Mouse (Mus musculus): ENCODE results near the gene Fam117a. TPM values are rescaled to one million over a fixed set of nuclear protein-coding genes. Genes with fewer than 3 reads are reported as not detected.
A peak's percentile ranks its signal among the peaks of the same experiment; 100 is the strongest.

Fam117a gene
- polyA plus RNA-seq, 1 experiment from 2014 or later: 3.0 TPM

DNA sequence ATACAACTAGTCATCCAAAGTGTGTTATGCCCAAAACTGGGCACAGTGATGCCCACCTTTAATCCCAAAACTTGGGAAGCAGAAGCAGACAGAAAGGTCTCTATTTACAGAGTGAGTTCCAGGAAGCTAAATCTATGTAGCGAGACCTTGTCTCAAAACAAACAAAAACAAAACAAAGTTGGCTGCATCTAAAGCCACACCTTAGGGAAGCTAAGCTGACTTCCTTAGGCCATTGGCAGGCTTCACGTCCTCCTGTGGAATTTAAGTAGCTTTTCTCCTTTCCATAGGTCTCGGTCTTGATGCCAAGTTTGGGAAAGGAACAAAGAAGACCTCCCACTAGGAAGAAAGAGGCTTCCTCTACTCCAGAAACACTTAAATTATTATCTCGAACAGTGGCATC is 54.4 kb downstream of the Fam117a start:
- Histone ChIP-seq H3K4me1 (ENCODE audit: control insufficient read depth, insufficient read depth, low read depth, low read length) (peaks cover 4% of the 10 kb centered on the region), H3K4me3 (ENCODE audit: low read length) (no peak overlapping the region), H3K36me3 (ENCODE audit: control insufficient read depth, insufficient read depth, low read length) (peaks cover 25% of the 10 kb centered on the region), H3K9ac (ENCODE audit: low read depth, low read length) (no peak overlapping the region), H3K9me3 (ENCODE audit: control insufficient read depth, low read length) (no peaks in the 10 kb centered on the region), H3K27me3 (replicated peaks; ENCODE audit: control insufficient read depth, insufficient read depth, low read length) (no peaks in the 10 kb centered on the region), H3K27ac (ENCODE audit: low read depth, low read length) (no peak overlapping the region), H3K4me2 (ENCODE audit: low read length) (no peak overlapping the region)
- no peak for ATAC-seq
- 68% methylated on average over 4 of the region's 4 CpGs for WGBS

DNA sequence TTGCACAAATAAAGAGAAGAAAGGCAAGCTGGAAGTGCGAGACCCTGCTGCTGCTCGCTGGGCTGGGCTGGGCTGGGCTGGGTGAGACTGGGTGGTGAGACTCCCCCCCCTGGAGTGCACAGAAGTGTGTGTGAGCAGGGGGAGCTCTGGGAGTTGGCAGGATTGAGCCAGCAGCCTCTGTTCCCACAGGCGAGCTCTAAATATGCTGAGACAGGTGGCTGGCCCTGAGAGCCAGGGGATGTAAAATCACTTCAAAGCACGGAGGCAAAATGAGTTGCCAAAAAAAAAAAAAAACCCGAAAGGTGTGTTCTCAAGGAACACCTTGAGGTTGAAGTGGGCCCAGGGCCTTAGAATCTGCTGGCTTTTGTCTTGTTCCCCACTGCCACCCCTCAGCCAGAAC is 54.9 kb downstream of the Fam117a start:
- H3K4me2 ChIP-seq (ENCODE audit: low read length): no peak overlapping the region
- H3K4me3 ChIP-seq (ENCODE audit: low read length): no peak overlapping the region
- peak overlapping the region; percentile 2; the same call in 1 of the 2 replicates for H3K27ac ChIP-seq (ENCODE audit: low read depth, low read length)
- no peaks in the 10 kb centered on the region for H3K27me3 ChIP-seq (replicated peaks; ENCODE audit: control insufficient read depth, insufficient read depth, low read length)
- WGBS: 54% methylated on average over 5 of the region's 5 CpGs
- H3K4me1 ChIP-seq (ENCODE audit: control insufficient read depth, insufficient read depth, low read depth, low read length): peaks cover 4% of the 10 kb centered on the region
- H3K9me3 ChIP-seq (ENCODE audit: control insufficient read depth, low read length): no peaks in the 10 kb centered on the region
- H3K36me3 ChIP-seq (ENCODE audit: control insufficient read depth, insufficient read depth, low read length): peaks cover 25% of the 10 kb centered on the region
- no peak overlapping the region for H3K9ac ChIP-seq (ENCODE audit: low read depth, low read length)
- ATAC-seq: 0 out of 2 replicates have a peak, but pooled peaks have one; percentile 25

- peak; percentile 90 for ATAC-seq
- Histone ChIP-seq H3K36me3 (ENCODE audit: control insufficient read depth, insufficient read depth, low read length) (peaks cover 21% of the 10 kb centered on the region), H3K9ac (ENCODE audit: low read depth, low read length) (no peak overlapping the region), H3K4me2 (ENCODE audit: low read length) (no peak overlapping the region), H3K9me3 (ENCODE audit: control insufficient read depth, low read length) (no peaks in the 10 kb centered on the region), H3K27ac (ENCODE audit: low read depth, low read length) (peak overlapping the region; percentile 2; the same call in 1 of the 2 replicates), H3K4me1 (ENCODE audit: control insufficient read depth, insufficient read depth, low read depth, low read length) (peaks cover 4% of the 10 kb centered on the region), H3K4me3 (ENCODE audit: low read length) (no peak overlapping the region), H3K27me3 (replicated peaks; ENCODE audit: control insufficient read depth, insufficient read depth, low read length) (no peaks in the 10 kb centered on the region)
- WGBS: 46% methylated on average over 7 of the region's 7 CpGs
Observed at GRCm38 (mm10) chr11:95392223-95392667, 55.4 kb downstream of the Fam117a start.

GRCm38 (mm10) chr11:95392708-95393499 is 56.1 kb downstream of the Fam117a start:
- Histone ChIP-seq H3K27ac (ENCODE audit: low read depth, low read length) (no peak overlapping the region; the same call in 1 of the 2 replicates), H3K4me2 (ENCODE audit: low read length) (no peak overlapping the region), H3K36me3 (ENCODE audit: control insufficient read depth, insufficient read depth, low read length) (peaks cover 14% of the 10 kb centered on the region), H3K9ac (ENCODE audit: low read depth, low read length) (no peak overlapping the region), H3K9me3 (ENCODE audit: control insufficient read depth, low read length) (no peaks in the 10 kb centered on the region), H3K4me1 (ENCODE audit: control insufficient read depth, insufficient read depth, low read depth, low read length) (peaks cover 4% of the 10 kb centered on the region), H3K4me3 (ENCODE audit: low read length) (no peak overlapping the region), H3K27me3 (replicated peaks; ENCODE audit: control insufficient read depth, insufficient read depth, low read length) (no peaks in the 10 kb centered on the region)
- 68% methylated on average over 11 of the region's 11 CpGs for WGBS
- no peak for ATAC-seq

DNA sequence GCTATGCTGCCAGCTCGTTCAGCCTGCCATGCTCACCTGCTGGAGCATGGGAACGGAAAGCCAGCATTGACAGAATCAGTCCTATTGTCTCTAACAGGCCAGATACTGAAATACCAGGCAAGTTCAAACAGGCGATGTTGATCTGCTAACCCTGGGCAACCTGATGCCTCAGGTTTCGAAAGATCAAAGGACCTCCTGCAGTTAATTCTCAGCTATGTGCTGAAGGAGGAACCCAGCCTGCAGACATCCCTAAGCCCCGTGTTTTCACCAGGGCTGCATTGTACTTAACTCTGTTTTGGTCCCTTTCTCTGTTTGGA is 56.6 kb downstream of the Fam117a start:
- no peak overlapping the region for H3K4me2 ChIP-seq (ENCODE audit: low read length)
- H3K9me3 ChIP-seq (ENCODE audit: control insufficient read depth, low read length): no peaks in the 10 kb centered on the region
- H3K27me3 ChIP-seq (replicated peaks; ENCODE audit: control insufficient read depth, insufficient read depth, low read length): no peaks in the 10 kb centered on the region
- H3K27ac ChIP-seq (ENCODE audit: low read depth, low read length): no peak overlapping the region
- H3K4me1 ChIP-seq (ENCODE audit: control insufficient read depth, insufficient read depth, low read depth, low read length): peaks cover 4% of the 10 kb centered on the region
- H3K36me3 ChIP-seq (ENCODE audit: control insufficient read depth, insufficient read depth, low read length): peaks cover 14% of the 10 kb centered on the region
- H3K9ac ChIP-seq (ENCODE audit: low read depth, low read length): no peak overlapping the region
- ATAC-seq: no peak
- H3K4me3 ChIP-seq (ENCODE audit: low read length): no peak overlapping the region
- WGBS: 41% methylated on average over 5 of the region's 5 CpGs

- Histone ChIP-seq H3K9ac (ENCODE audit: low read depth, low read length) (no peak overlapping the region), H3K4me3 (ENCODE audit: low read length) (no peak overlapping the region), H3K9me3 (ENCODE audit: control insufficient read depth, low read length) (no peaks in the 10 kb centered on the region), H3K4me2 (ENCODE audit: low read length) (no peak overlapping the region), H3K27ac (ENCODE audit: low read depth, low read length) (no peak overlapping the region), H3K36me3 (ENCODE audit: control insufficient read depth, insufficient read depth, low read length) (peaks cover 14% of the 10 kb centered on the region), H3K27me3 (replicated peaks; ENCODE audit: control insufficient read depth, insufficient read depth, low read length) (no peaks in the 10 kb centered on the region), H3K4me1 (ENCODE audit: control insufficient read depth, insufficient read depth, low read depth, low read length) (peaks cover 4% of the 10 kb centered on the region)
- no peak for ATAC-seq
- 49% methylated on average over 5 of the region's 5 CpGs for WGBS
Observed at GRCm38 (mm10) chr11:95394112-95394511, 57.3 kb downstream of the Fam117a start.

GRCm38 (mm10) chr11:95396548-95396947 is 59.7 kb downstream of the Fam117a start:
- no peak overlapping the region for H3K27ac ChIP-seq (ENCODE audit: low read depth, low read length)
- H3K4me3 ChIP-seq (ENCODE audit: low read length): no peak overlapping the region
- H3K9me3 ChIP-seq (ENCODE audit: control insufficient read depth, low read length): no peaks in the 10 kb centered on the region
- H3K27me3 ChIP-seq (replicated peaks; ENCODE audit: control insufficient read depth, insufficient read depth, low read length): no peaks in the 10 kb centered on the region
- H3K9ac ChIP-seq (ENCODE audit: low read depth, low read length): 0 out of 2 replicates have a peak overlapping the region, but pooled peaks have one; percentile 18
- H3K4me2 ChIP-seq (ENCODE audit: low read length): no peak overlapping the region
- peaks cover 7% of the 10 kb centered on the region for H3K4me1 ChIP-seq (ENCODE audit: control insufficient read depth, insufficient read depth, low read depth, low read length)
- no peak for ATAC-seq
- WGBS: 50% methylated on average over 1 of the region's 1 CpGs
- H3K36me3 ChIP-seq (ENCODE audit: control insufficient read depth, insufficient read depth, low read length): 0 out of 2 replicates have a peak, but pooled peaks cover 2% of the 10 kb centered on the region

GRCm38 (mm10) chr11:95397843-95398835 is 61.3 kb downstream of the Fam117a start:
- H3K27ac ChIP-seq (ENCODE audit: low read depth, low read length): no peak overlapping the region
- H3K27me3 ChIP-seq (replicated peaks; ENCODE audit: control insufficient read depth, insufficient read depth, low read length): no peaks in the 10 kb centered on the region
- no peaks in the 10 kb centered on the region for H3K36me3 ChIP-seq (ENCODE audit: control insufficient read depth, insufficient read depth, low read length)
- no peak for ATAC-seq
- H3K9me3 ChIP-seq (ENCODE audit: control insufficient read depth, low read length): no peaks in the 10 kb centered on the region
- 58% methylated on average over 14 of the region's 14 CpGs for WGBS
- peaks cover 3% of the 10 kb centered on the region for H3K4me1 ChIP-seq (ENCODE audit: control insufficient read depth, insufficient read depth, low read depth, low read length)
- no peak overlapping the region for H3K4me2 ChIP-seq (ENCODE audit: low read length)
- H3K4me3 ChIP-seq (ENCODE audit: low read length): no peak overlapping the region
- no peak overlapping the region for H3K9ac ChIP-seq (ENCODE audit: low read depth, low read length)

- H3K4me1 ChIP-seq (ENCODE audit: control insufficient read depth, insufficient read depth, low read depth, low read length): peaks cover 3% of the 10 kb centered on the region; the same call in 1 of the 2 replicates
- no peak overlapping the region for H3K9ac ChIP-seq (ENCODE audit: low read depth, low read length)
- H3K4me3 ChIP-seq (ENCODE audit: low read length): no peak overlapping the region
- WGBS: 52% methylated on average over 13 of the region's 13 CpGs
- H3K36me3 ChIP-seq (ENCODE audit: control insufficient read depth, insufficient read depth, low read length): no peaks in the 10 kb centered on the region
- H3K27ac ChIP-seq (ENCODE audit: low read depth, low read length): no peak overlapping the region
- H3K9me3 ChIP-seq (ENCODE audit: control insufficient read depth, low read length): no peaks in the 10 kb centered on the region
- no peak for ATAC-seq
- H3K27me3 ChIP-seq (replicated peaks; ENCODE audit: control insufficient read depth, insufficient read depth, low read length): no peaks in the 10 kb centered on the region
- no peak overlapping the region for H3K4me2 ChIP-seq (ENCODE audit: low read length)
Observed at GRCm38 (mm10) chr11:95399520-95400020, 62.8 kb downstream of the Fam117a start.
